14 mouse cellular contexts compared by ENCODE assay signal in the genomic region with DNA sequence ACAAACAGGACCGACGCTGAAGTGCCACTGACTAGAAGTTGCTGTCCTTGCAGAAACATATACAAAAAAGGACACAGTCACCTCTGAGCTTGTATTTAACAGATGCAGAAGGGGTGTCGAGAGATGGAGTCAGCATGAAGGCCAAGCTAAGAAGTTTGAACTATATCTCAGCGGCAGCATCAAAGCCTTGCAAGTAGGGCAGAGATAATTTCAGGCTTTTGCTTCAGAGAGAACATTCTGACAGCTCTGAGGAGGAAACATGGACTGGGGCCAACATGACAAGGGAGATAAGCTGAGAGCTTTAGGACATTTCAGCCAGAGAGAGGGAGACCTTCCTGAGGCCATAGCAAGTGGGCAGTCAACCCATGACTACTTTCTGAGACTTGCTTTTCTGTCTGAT.
DNase-seq lines count a peak whose midpoint lies in the region.
"Had no signal": no experiment of that assay in that cellular context is flagged by ENCODE, and none has a peak within 500 bp of the region (broad histone marks: within the 10 kb centered on the region; RNA-seq: fewer than 3 reads in every experiment).

No protein-coding gene starts in this region.

- intact Hi-C loops in heart, postnatal 14 days (cut with DNase I) = no loop called here

- peak; percentile 2 for DNase-seq in kidney, postnatal 4 days
- DNase-seq in kidney, adult 9 months = no peak
- DNase-seq in heart, adult 18-20 months = peak; percentile 55 to 71
- peak; percentile 15 to 56 for DNase-seq in heart, postnatal 14 days
- DNase-seq in ovary, postnatal 14 days (ENCODE audit: low spot score) = peak; percentile 11
- no peak for DNase-seq in cerebellum, adult 9-10 months
- DNase-seq in spleen, adult 18-20 months = no peak
- DNase-seq in MN1 (ENCODE audit: low spot score) = no peak
- DNase-seq: B cell, adult 2 months; cerebellum, adult 11-12 months; kidney, adult 11 months; layer of hippocampus, adult 9-11 months; liver, embryonic 13.5 days; thymus, adult 2 months had no signal

Comparison
In these comparisons a context has a peak if more than half of its experiments do, and no peak if none do; other contexts are left out.
1. DNase-seq: peak in kidney, postnatal 4 days (2 of 2), heart, adult 18-20 months (2 of 2), heart, postnatal 14 days (2 of 2) and ovary, postnatal 14 days (single experiment); none in kidney, adult 9 months (single experiment), cerebellum, adult 9-10 months (single experiment), spleen, adult 18-20 months (0 of 2) and MN1 (single experiment).